Mouse (Mus musculus) hindbrain, embryonic 10.5 days (tissue): ENCODE measurements at regions not wholly inside any gene's neighbourhood (a gene's known extent, or its start where the extent isn't known, plus 50 kb on each side); places are given as distances from the start of the nearest gene placed in this dataset.

Experiments used
- DNase-seq: peaks from one replicate; pipeline ENCODE4 v3.0.0-alpha.2; 2017; ENCODE audit warnings: low spot score
- H3K27ac ChIP-seq: fragments of 300-500 bp; sonication (generic); 2 replicates; pipeline ENCODE4 v1.5.1; 2016; ENCODE audit warnings: mild to moderate bottlenecking, moderate library complexity
- H3K27me3 ChIP-seq: fragments of 300-500 bp; sonication (generic); 2 replicates; pipeline ENCODE4 v1.6.1; 2016; ENCODE audit warnings: mild to moderate bottlenecking; ENCODE audit not compliant: poor library complexity, insufficient read depth, severe bottlenecking
- H3K36me3 ChIP-seq: fragments of 300-500 bp; sonication (generic); 2 replicates; pipeline ENCODE4 v1.6.1; 2016; ENCODE audit warnings: mild to moderate bottlenecking, moderate library complexity
- H3K4me1 ChIP-seq: fragments of 300-500 bp; sonication (generic); replicated peaks from 2 replicates; pipeline ENCODE4 v1.6.1; 2016; ENCODE audit warnings: mild to moderate bottlenecking
- H3K4me3 ChIP-seq: fragments of 300-500 bp; sonication (generic); 2 replicates; pipeline ENCODE4 v1.5.1; 2016; ENCODE audit warnings: mild to moderate bottlenecking, moderate library complexity
- H3K9me3 ChIP-seq: fragments of 300-500 bp; sonication (generic); 2 replicates; pipeline ENCODE4 v1.6.1; 2016; ENCODE audit warnings: mild to moderate bottlenecking, moderate library complexity
- WGBS: fragments of 180-500 bp; shearing (Covaris S2); methylation state at CpG from one replicate; pipeline ENCODE4 v1.1.7; 2016; 5-methylcytosine and 5-hydroxymethylcytosine counted together

GRCm38 (mm10) chr5:12938162-12938852 lies 186.9 kb upstream of the Sema3a start:
- Histone ChIP-seq H3K27ac (no peak overlapping the region), H3K9me3 (no peaks in the 10 kb centered on the region), H3K4me1 (0 out of 2 replicates have a peak, but pooled peaks cover 3% of the 10 kb centered on the region), H3K36me3 (no peaks in the 10 kb centered on the region), H3K27me3 (no peaks in the 10 kb centered on the region), H3K4me3 (no peak overlapping the region)
- WGBS = 55% methylated on average over 2 of the region's 2 CpGs
- no peak for DNase-seq

DNA sequence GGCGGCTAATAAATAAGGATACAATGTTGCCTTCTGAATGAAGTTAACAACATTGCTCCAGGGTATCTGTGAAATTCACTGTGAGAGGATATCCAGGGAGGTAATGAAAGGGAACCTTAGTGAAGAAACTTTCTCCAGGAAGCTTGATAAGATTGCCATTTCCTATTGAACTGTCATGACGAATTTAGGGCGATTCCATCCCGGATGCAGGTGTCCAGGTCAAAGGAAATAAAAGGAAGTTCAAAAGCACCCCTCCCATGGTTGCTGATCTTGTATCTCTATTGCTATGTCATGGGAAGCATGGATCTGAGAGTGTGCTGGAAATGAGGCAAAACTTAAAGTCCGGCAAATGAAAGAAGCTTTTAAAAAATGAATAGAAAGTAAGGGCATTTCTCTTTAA lies 180.7 kb upstream of the Sema3a start:
- H3K36me3 ChIP-seq = no peaks in the 10 kb centered on the region
- no peaks in the 10 kb centered on the region for H3K9me3 ChIP-seq
- 80% methylated on average over 5 of the region's 5 CpGs for WGBS
- H3K4me1 ChIP-seq = no peaks in the 10 kb centered on the region
- H3K27me3 ChIP-seq = no peaks in the 10 kb centered on the region
- no peak overlapping the region for H3K27ac ChIP-seq
- DNase-seq = no peak
- H3K4me3 ChIP-seq = no peak overlapping the region

- Histone ChIP-seq H3K9me3 (no peaks in the 10 kb centered on the region), H3K27ac (no peak overlapping the region), H3K27me3 (no peaks in the 10 kb centered on the region), H3K4me3 (no peak overlapping the region), H3K36me3 (no peaks in the 10 kb centered on the region), H3K4me1 (no peaks in the 10 kb centered on the region)
- DNase-seq = no peak
- WGBS = 78% methylated on average over 2 of the region's 2 CpGs
Observed at GRCm38 (mm10) chr5:12948472-12948871, 176.7 kb upstream of the Sema3a start.

DNA sequence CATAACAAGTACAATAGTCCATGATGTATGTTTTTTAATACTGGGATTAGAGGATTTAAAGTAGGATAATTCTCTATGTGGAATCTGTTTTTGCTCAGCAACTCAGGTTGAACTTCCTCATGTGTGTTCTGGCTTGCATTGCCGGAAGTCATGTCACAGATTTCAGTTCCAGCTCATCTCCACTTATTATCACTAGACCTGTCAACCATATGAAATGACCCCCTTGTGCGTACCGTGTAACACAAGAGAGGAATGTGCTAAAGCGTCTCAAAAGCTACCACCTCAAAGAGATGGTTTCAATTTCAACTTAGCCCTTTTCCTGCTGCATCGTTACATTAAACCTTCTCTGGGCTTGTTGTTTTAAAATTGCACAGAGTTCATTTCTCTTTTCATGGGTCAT lies 154.2 kb upstream of the Sema3a start:
- 36% methylated on average over 5 of the region's 5 CpGs for WGBS
- peaks cover 7% of the 10 kb centered on the region for H3K4me1 ChIP-seq
- no peak for DNase-seq
- no peaks in the 10 kb centered on the region for H3K9me3 ChIP-seq
- no peak overlapping the region for H3K4me3 ChIP-seq
- no peak overlapping the region for H3K27ac ChIP-seq
- no peaks in the 10 kb centered on the region for H3K27me3 ChIP-seq
- no peaks in the 10 kb centered on the region for H3K36me3 ChIP-seq

DNA sequence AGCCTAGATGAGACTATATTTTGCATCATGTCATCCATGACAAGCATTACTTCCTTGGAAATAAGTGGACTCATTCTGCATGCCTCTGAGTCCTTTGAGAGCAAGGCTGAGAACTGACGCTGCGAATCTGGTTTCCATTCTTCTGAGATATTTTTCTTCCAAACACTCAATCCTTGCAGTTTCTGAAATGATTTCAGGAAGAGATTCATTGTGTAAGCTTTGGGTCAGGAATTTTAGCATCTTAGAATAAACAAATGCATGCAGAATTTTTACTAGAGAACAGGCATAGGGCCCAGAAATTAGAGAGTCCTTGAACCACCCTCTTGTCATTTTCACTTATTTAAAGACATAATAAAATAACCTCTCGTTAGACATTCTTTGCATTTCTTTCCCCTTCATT lies 151.5 kb upstream of the Sema3a start:
- Histone ChIP-seq H3K9me3 (no peaks in the 10 kb centered on the region), H3K27ac (no peak overlapping the region), H3K36me3 (no peaks in the 10 kb centered on the region), H3K4me1 (peaks cover 7% of the 10 kb centered on the region), H3K27me3 (no peaks in the 10 kb centered on the region), H3K4me3 (no peak overlapping the region)
- no peak for DNase-seq
- 89% methylated on average over 3 of the region's 3 CpGs for WGBS

GRCm38 (mm10) chr5:12976015-12976742 lies 149.0 kb upstream of the Sema3a start:
- no peak overlapping the region for H3K4me3 ChIP-seq
- no peak for DNase-seq
- H3K27ac ChIP-seq = no peak overlapping the region
- peaks cover 4% of the 10 kb centered on the region for H3K4me1 ChIP-seq
- no peaks in the 10 kb centered on the region for H3K27me3 ChIP-seq
- H3K9me3 ChIP-seq = no peaks in the 10 kb centered on the region
- 84% methylated on average over 8 of the region's 8 CpGs for WGBS
- H3K36me3 ChIP-seq = no peaks in the 10 kb centered on the region

- no peak overlapping the region for H3K27ac ChIP-seq
- H3K9me3 ChIP-seq = no peaks in the 10 kb centered on the region
- no peaks in the 10 kb centered on the region for H3K27me3 ChIP-seq
- WGBS = 77% methylated on average over 2 of the region's 2 CpGs
- H3K4me3 ChIP-seq = no peak overlapping the region
- DNase-seq = no peak
- no peaks in the 10 kb centered on the region for H3K4me1 ChIP-seq
- H3K36me3 ChIP-seq = no peaks in the 10 kb centered on the region
Observed at GRCm38 (mm10) chr5:12977875-12978274, 147.3 kb upstream of the Sema3a start.

DNA sequence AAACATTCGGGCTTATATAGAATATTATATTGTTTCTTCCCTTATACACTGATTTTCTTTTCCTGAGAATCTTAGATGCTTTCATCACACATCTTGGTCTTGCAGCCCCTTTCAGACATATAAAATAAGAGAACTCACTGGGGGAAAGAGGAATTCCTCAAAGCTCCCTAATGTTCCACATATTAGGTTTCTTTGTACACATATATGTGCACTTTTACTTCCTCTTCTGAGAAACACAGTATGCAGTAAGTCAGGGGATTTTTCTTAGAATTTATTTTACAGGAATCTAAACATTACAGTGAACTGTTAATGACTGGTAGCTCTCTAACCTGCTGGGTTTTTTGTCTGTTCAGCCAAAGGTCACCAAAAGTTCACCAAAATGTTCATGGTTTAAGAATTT lies 131.4 kb upstream of the Sema3a start:
- DNase-seq = no peak
- Histone ChIP-seq H3K9me3 (no peaks in the 10 kb centered on the region), H3K36me3 (no peaks in the 10 kb centered on the region), H3K27ac (no peak overlapping the region), H3K27me3 (no peaks in the 10 kb centered on the region), H3K4me1 (0 out of 2 replicates have a peak, but pooled peaks cover 3% of the 10 kb centered on the region), H3K4me3 (no peak overlapping the region)
- WGBS = 89% methylated on average over 1 of the region's 1 CpGs

GRCm38 (mm10) chr5:12997440-12997839 lies 127.8 kb upstream of the Sema3a start:
- DNase-seq = no peak
- no peak overlapping the region for H3K27ac ChIP-seq
- WGBS = 93% methylated on average over 6 of the region's 6 CpGs
- H3K36me3 ChIP-seq = no peaks in the 10 kb centered on the region
- no peak overlapping the region for H3K4me3 ChIP-seq
- 0 out of 2 replicates have a peak, but pooled peaks cover 3% of the 10 kb centered on the region for H3K4me1 ChIP-seq
- no peaks in the 10 kb centered on the region for H3K9me3 ChIP-seq
- no peaks in the 10 kb centered on the region for H3K27me3 ChIP-seq

- DNase-seq = no peak
- WGBS = 61% methylated on average over 6 of the region's 6 CpGs
- no peaks in the 10 kb centered on the region for H3K4me1 ChIP-seq
- H3K4me3 ChIP-seq = no peak overlapping the region
- H3K27me3 ChIP-seq = no peaks in the 10 kb centered on the region
- no peak overlapping the region for H3K27ac ChIP-seq
- H3K9me3 ChIP-seq = no peaks in the 10 kb centered on the region
- no peaks in the 10 kb centered on the region for H3K36me3 ChIP-seq
Observed at GRCm38 (mm10) chr5:13007132-13007531, 118.1 kb upstream of the Sema3a start.

- WGBS = 74% methylated on average over 3 of the region's 3 CpGs
- Histone ChIP-seq H3K27ac (no peak overlapping the region), H3K27me3 (no peaks in the 10 kb centered on the region), H3K36me3 (no peaks in the 10 kb centered on the region), H3K4me1 (no peaks in the 10 kb centered on the region), H3K9me3 (no peaks in the 10 kb centered on the region), H3K4me3 (no peak overlapping the region)
- no peak for DNase-seq
Observed at GRCm38 (mm10) chr5:13022270-13022669, 102.9 kb upstream of the Sema3a start.

GRCm38 (mm10) chr5:13033332-13033731 lies 91.9 kb upstream of the Sema3a start:
- Histone ChIP-seq H3K36me3 (no peaks in the 10 kb centered on the region), H3K9me3 (no peaks in the 10 kb centered on the region), H3K4me3 (no peak overlapping the region), H3K4me1 (no peaks in the 10 kb centered on the region), H3K27me3 (no peaks in the 10 kb centered on the region), H3K27ac (no peak overlapping the region)
- DNase-seq = no peak
- WGBS = 86% methylated on average over 3 of the region's 3 CpGs

GRCm38 (mm10) chr5:13036127-13036526 lies 89.1 kb upstream of the Sema3a start:
- Histone ChIP-seq H3K9me3 (no peaks in the 10 kb centered on the region), H3K27me3 (no peaks in the 10 kb centered on the region), H3K36me3 (no peaks in the 10 kb centered on the region), H3K4me1 (no peaks in the 10 kb centered on the region), H3K27ac (no peak overlapping the region), H3K4me3 (no peak overlapping the region)
- no peak for DNase-seq
- 80% methylated on average over 2 of the region's 2 CpGs for WGBS
